Mouse (Mus musculus): Measurements from ENCODE around the gene Hist1h2bh. TPM values are rescaled to one million over a fixed set of nuclear protein-coding genes. Genes with fewer than 3 reads are reported as not detected.
A peak's percentile ranks its signal among the peaks of the same experiment; 100 is the strongest.

Hist1h2bh gene
- total RNA-seq, 2 experiments from 2014 or later = 1.2 to 1.9 TPM

GRCm38 (mm10) chr13:23510127-23510526, 33.1 kb downstream of the Hist1h2bh start:
- no peak for DNase-seq (ENCODE audit: low spot score in 2 of 2)

GRCm38 (mm10) chr13:23506819-23507515, 36.2 kb downstream of the Hist1h2bh start:
- DNase-seq (ENCODE audit: low spot score in 2 of 2) = no peak

- peak in 1 of 2 experiments; percentile 44 for DNase-seq (ENCODE audit: low spot score in 2 of 2)
Measured at GRCm38 (mm10) chr13:23506351-23506750, 36.8 kb downstream of the Hist1h2bh start.

- DNase-seq (ENCODE audit: low spot score in 2 of 2) = no peak
Measured at GRCm38 (mm10) chr13:23505662-23506345, 37.4 kb downstream of the Hist1h2bh start.

GRCm38 (mm10) chr13:23503797-23504196, 39.4 kb downstream of the Hist1h2bh start:
- DNase-seq (ENCODE audit: low spot score in 2 of 2) = peak in 1 of 2 experiments; percentile 81

- no peak for DNase-seq (ENCODE audit: low spot score in 2 of 2)
Measured at GRCm38 (mm10) chr13:23502916-23503315, 40.3 kb downstream of the Hist1h2bh start.

GRCm38 (mm10) chr13:23502031-23502567, 41.1 kb downstream of the Hist1h2bh start:
- no peak for DNase-seq (ENCODE audit: low spot score in 2 of 2)

- DNase-seq (ENCODE audit: low spot score in 2 of 2) = no peak
Measured at GRCm38 (mm10) chr13:23501511-23501910, 41.7 kb downstream of the Hist1h2bh start.

GRCm38 (mm10) chr13:23500424-23501200, 42.6 kb downstream of the Hist1h2bh start:
- peak; percentile 59 to 84 for DNase-seq (ENCODE audit: low spot score in 2 of 2)

GRCm38 (mm10) chr13:23499943-23500342, 43.2 kb downstream of the Hist1h2bh start:
- DNase-seq (ENCODE audit: low spot score in 2 of 2) = no peak

- DNase-seq (ENCODE audit: low spot score in 2 of 2) = no peak
Measured at GRCm38 (mm10) chr13:23498653-23499052, 44.5 kb downstream of the Hist1h2bh start.

- peak; percentile 46 to 57 for DNase-seq (ENCODE audit: low spot score in 2 of 2)
Measured at GRCm38 (mm10) chr13:23497656-23498321, 45.4 kb downstream of the Hist1h2bh start.

GRCm38 (mm10) chr13:23495526-23495925, 47.7 kb downstream of the Hist1h2bh start:
- DNase-seq (ENCODE audit: low spot score in 2 of 2) = no peak

- DNase-seq (ENCODE audit: low spot score in 2 of 2) = no peak
Measured at GRCm38 (mm10) chr13:23491990-23492389, 51.2 kb downstream of the Hist1h2bh start.

Small RNAs within 50 kb of the gene (microRNA-seq; reads per million reads assigned to microRNA genes)
- gene Gm44297 (0 reads per million in 2 experiments), gene Gm44359 (0 reads per million in 2 experiments), gene Gm44394 (0 reads per million in 2 experiments), gene n-TStga1 (0 to 0.45 reads per million in 2 experiments)

Other genes starting within 250 kb of the Hist1h2bh start
- 10 to 100 TPM; 34.9 to 39.8 TPM for gene Zfp322a, start 174.2 kb downstream of the Hist1h2bh start, total RNA-seq (2021)
- gene Abt1, start 119.5 kb downstream of the Hist1h2bh start, total RNA-seq (2021) = 1 to 10 TPM; 7.0 TPM
- gene Btn1a1, start 77.5 kb downstream of the Hist1h2bh start, total RNA-seq (2021) = not detected
- 1 to 10 TPM in 1 of 2 experiments, under 1 TPM in 1; 0.58 to 1.0 TPM for gene Btn2a2, start 54.5 kb downstream of the Hist1h2bh start, total RNA-seq (2021)
- 100 to 1,000 TPM; 253 to 315 TPM for gene Hist1h4h, start 12.3 kb downstream of the Hist1h2bh start, total RNA-seq (2021)
- gene Hist1h2af, start 9.5 kb downstream of the Hist1h2bh start, total RNA-seq (2021) = 10 to 100 TPM; 23.4 to 33.5 TPM
- 10 to 100 TPM in 1 of 2 experiments, 1 to 10 TPM in 1; 3.7 to 12.5 TPM for gene Hist1h3g, start 8.0 kb downstream of the Hist1h2bh start, total RNA-seq (2021)
- gene Hist1h3f, start 660 bp upstream of the Hist1h2bh start, total RNA-seq (2021) = 10 to 100 TPM; 19.7 to 24.2 TPM
- gene Hist1h4f, start 8.3 kb upstream of the Hist1h2bh start, total RNA-seq (2021) = 100 to 1,000 TPM; 122 to 142 TPM
- gene Hist1h1d, start 9.9 kb upstream of the Hist1h2bh start, total RNA-seq (2021) = 1 to 10 TPM; 4.6 to 4.8 TPM
- 10 to 100 TPM; 60.0 to 69.0 TPM for gene Hist1h3e, start 19.0 kb upstream of the Hist1h2bh start, total RNA-seq (2021)
- gene Hist1h2ae, start 27.8 kb upstream of the Hist1h2bh start, total RNA-seq (2021) = 10 to 100 TPM; 10.3 TPM
- gene Hist1h2bg, start 28.0 kb upstream of the Hist1h2bh start, total RNA-seq (2021) = 10 to 100 TPM; 93.3 to 96.2 TPM
- 10 to 100 TPM; 32.6 to 42.1 TPM for gene Hist1h2bf, start 30.8 kb upstream of the Hist1h2bh start, total RNA-seq (2021)
- 1 to 10 TPM; 1.1 to 9.9 TPM for gene Hist1h2ad, start 31.0 kb upstream of the Hist1h2bh start, total RNA-seq (2021)
- gene Hist1h3d, start 32.4 kb upstream of the Hist1h2bh start, total RNA-seq (2021) = 10 to 100 TPM; 11.1 to 12.1 TPM
- gene Hist1h4d, start 38.2 kb upstream of the Hist1h2bh start, total RNA-seq (2021) = 100 to 1,000 TPM; 128 to 149 TPM
- gene Hist1h2be, start 77.7 kb upstream of the Hist1h2bh start, total RNA-seq (2021) = 1 to 10 TPM; 6.8 to 8.7 TPM
- 10 to 100 TPM; 63.5 to 74.1 TPM for gene Hist1h1e, start 79.2 kb upstream of the Hist1h2bh start, total RNA-seq (2021)
- gene Hist1h2ac, start 140.6 kb upstream of the Hist1h2bh start, total RNA-seq (2021) = 1 to 10 TPM; 2.9 TPM
- gene Hist1h2bc, start 140.8 kb upstream of the Hist1h2bh start, total RNA-seq (2021) = 10 to 100 TPM; 37.1 to 42.7 TPM
- not detected for gene Hist1h1t, start 152.4 kb upstream of the Hist1h2bh start, total RNA-seq (2021)
- 100 to 1,000 TPM in 1 of 2 experiments, 10 to 100 TPM in 1; 94.6 to 106 TPM for gene Hist1h4c, start 155.1 kb upstream of the Hist1h2bh start, total RNA-seq (2021)
- 1 to 10 TPM; 3.4 to 5.4 TPM for gene Hfe, start 167.5 kb upstream of the Hist1h2bh start, total RNA-seq (2021)
- 10 to 100 TPM; 64.6 to 74.5 TPM for gene Hist1h1c, start 195.4 kb upstream of the Hist1h2bh start, total RNA-seq (2021)
- 10 to 100 TPM; 11.9 to 12.2 TPM for gene Hist1h3c, start 202.2 kb upstream of the Hist1h2bh start, total RNA-seq (2021)
- gene Hist1h2bb, start 203.3 kb upstream of the Hist1h2bh start, total RNA-seq (2021) = 10 to 100 TPM; 19.6 to 29.4 TPM
- gene Hist1h2ab, start 207.7 kb upstream of the Hist1h2bh start, total RNA-seq (2021) = 10 to 100 TPM; 27.5 to 46.6 TPM
- gene Hist1h3b, start 208.9 kb upstream of the Hist1h2bh start, total RNA-seq (2021) = 10 to 100 TPM; 26.7 to 45.4 TPM
- 10 to 100 TPM; 57.3 to 79.4 TPM for gene Hist1h4b, start 213.6 kb upstream of the Hist1h2bh start, total RNA-seq (2021)
- gene Hist1h4a, start 217.8 kb upstream of the Hist1h2bh start, total RNA-seq (2021) = 10 to 100 TPM; 51.4 to 65.1 TPM
- gene Hist1h3a, start 219.0 kb upstream of the Hist1h2bh start, total RNA-seq (2021) = 10 to 100 TPM; 29.8 to 47.4 TPM
- 10 to 100 TPM; 22.8 to 32.9 TPM for gene Hist1h1a, start 220.3 kb upstream of the Hist1h2bh start, total RNA-seq (2021)
- not detected for gene Trim38, start 226.5 kb upstream of the Hist1h2bh start, total RNA-seq (2021)